Mouse (Mus musculus): ENCODE measurements at regions not wholly inside any gene's neighbourhood (a gene's known extent, or its start where the extent isn't known, plus 50 kb on each side); places are given as distances from the start of the nearest gene placed in this dataset.

- no peak for DNase-seq (ENCODE audit: extremely low spot score in 1 of 2, low spot score in 1 of 2)
These were observed 89.8 kb downstream of the Kif26a start for GRCm38 (mm10) chr12:112235841-112236240.

DNA sequence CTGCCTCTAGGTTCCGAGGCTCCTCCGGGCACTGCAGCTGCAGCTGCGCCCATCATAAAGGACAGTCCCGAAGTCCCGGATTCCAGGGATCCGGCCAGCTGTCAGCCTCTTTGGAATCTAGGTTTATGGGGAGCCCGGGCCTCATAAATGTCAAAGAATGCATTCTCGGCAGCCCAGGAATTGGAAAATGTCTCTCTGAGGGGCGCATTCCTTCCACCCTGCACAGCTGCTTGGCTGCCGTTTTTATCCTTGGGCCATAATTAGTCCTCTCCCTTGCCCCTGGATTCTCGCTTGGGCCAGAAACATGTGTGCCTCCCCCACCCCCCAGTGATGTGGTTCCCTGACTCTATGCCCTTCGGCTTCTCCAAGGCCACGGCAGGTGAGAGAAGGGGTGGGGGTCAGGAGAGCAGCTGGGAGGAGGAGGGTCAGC, 91.1 kb downstream of the Kif26a start:
- DNase-seq (ENCODE audit: extremely low spot score in 1 of 2, low spot score in 1 of 2): no peak

GRCm38 (mm10) chr12:112238834-112239233, 92.8 kb downstream of the Kif26a start:
- DNase-seq (ENCODE audit: extremely low spot score in 1 of 2, low spot score in 1 of 2): no peak

DNA sequence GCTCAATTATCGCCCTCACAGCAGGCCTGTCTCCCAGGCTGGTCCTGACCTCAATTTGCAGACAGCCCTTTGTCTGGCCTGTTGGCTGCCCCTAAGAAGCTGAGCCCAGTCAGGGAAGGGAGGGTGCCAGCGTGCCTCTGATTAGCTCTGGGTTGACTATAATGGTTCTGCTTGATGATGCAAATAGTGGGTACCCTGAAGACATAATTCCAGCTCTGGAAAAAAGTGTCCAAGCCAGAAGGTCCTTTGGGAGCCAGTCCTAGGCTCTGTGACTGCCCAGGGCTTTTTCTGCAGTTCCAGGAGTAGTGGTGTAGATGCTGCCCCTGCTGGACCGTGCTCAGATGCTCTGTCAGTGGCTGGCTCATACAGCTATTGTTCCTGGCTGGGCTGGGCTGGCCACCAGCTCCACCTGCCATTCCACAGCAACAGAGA, 95.7 kb downstream of the Kif26a start:
- no peak for DNase-seq (ENCODE audit: extremely low spot score in 1 of 2, low spot score in 1 of 2)

DNA sequence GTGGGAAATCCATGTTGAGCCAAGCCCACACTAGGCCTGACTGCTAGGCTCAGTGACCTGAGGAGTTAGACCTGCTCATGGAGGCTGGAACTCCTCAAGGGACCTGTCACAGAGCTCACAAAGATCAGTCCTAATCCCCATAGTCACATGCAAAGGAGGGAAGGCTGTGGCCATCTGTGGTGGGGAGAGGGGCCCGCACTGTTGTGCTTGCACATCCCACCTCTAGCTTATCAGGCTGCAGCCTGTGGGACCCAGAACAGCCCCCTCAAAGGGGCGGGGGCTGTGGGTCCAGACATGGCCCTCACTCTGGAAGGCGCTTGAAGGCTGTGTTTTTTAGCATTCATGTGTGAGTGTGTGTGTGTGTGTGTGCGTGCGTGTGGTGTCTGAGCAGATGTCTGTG, 97.2 kb downstream of the Kif26a start:
- DNase-seq (ENCODE audit: extremely low spot score in 1 of 2, low spot score in 1 of 2): no peak

- DNase-seq (ENCODE audit: extremely low spot score in 1 of 2, low spot score in 1 of 2): no peak
These were observed 104.9 kb downstream of the Kif26a start for GRCm38 (mm10) chr12:112250894-112251293.

DNA sequence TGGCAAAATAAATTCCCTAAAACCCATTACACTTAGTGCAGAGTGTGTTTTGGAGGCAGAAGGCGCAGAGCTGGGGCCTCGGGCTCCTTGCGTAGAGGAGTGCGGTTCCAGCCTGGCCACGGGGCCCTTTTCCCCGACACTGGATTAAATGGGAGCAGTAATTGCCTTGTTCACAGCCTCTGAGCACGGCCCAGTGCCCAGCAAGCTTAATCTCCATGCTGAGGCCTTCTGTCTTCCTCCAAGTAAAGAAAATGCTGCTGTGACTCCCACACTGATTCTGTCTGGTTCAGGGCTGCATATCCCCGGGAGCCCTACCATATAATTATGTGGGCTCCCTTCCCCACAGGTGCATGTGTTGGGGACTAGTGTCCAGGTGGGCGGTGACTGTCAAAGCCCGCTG, 107.5 kb downstream of the Kif26a start:
- DNase-seq (ENCODE audit: extremely low spot score in 1 of 2, low spot score in 1 of 2): peak in 1 of 2 experiments; percentile 26

DNA sequence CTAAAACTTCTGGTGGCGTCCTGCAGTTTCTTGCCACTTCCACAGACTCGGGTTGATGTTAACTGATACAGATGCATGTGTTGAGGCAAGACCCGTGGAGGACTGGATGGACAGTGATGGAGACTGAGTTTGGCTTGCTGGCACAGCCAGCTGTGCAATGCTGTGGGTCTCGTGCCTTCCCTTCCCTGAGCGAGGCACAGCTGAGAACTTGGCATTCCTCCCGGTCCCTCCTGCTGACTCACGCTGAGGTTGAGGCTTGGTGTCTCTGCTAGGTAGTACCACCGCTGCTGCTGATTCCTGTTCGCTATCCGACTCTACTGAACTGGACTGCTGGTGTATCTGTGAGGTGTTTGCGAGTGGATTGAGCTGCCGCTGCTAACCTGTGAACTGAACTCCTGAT, 109.2 kb downstream of the Kif26a start:
- DNase-seq (ENCODE audit: extremely low spot score in 1 of 2, low spot score in 1 of 2): no peak

DNA sequence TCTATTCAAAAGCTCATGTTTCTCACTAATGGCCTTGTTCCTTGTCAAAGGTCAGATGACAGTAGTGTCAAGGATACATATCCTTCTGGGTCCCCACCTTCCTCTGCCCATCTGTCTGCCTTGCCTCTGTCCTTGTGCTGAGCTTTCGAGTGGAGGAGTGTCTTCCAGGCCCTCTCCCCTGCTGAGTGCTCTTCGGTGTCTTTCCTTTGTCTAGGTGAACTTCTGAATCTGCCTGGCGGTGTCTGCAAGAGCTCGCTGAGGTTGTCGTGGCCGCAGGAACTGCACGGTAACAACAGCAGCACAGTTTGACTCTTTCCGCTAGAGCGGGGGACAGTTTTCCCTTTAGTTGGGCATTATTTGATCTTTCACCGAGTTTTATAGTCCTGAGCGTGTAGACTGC, 111.7 kb downstream of the Kif26a start:
- no peak for DNase-seq (ENCODE audit: extremely low spot score in 1 of 2, low spot score in 1 of 2)

DNA sequence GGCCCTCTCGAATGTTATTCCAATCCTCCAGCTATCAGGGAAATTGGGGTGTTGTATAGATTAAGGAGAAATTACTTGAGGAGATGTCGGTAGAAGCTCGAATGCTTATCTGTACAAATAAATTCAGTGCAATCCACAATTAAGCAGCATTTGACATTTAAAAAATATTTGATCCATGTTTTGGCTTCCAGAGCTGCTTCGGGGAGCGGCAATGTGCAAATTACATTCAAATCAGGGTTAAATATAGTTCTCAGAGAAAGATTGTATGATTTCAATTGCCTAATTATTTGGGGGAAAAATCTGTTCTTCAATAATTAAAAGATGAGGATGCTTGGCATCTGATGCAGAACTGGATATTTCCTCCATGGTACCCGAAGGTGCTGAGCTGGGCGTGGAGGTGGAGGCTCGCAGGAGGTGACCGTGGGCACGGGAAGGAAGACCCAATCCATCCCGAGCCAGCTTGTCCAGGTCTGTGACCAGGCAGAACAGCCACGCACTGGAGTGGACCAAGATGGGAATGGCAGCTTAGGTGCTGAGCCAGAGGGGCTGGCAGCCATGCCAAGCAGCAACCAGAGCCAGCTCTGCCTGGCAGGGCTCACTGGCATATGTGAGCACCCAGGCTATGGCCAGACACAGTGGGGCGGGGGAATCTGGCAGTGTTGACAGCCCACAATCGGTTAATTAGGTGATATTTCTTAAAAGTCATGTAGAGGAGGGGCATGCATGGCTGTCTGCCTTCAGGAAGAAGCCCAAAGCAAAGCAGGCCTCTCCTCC, 117.5 kb downstream of the Kif26a start:
- peak; percentile 14 to 53 for DNase-seq (ENCODE audit: extremely low spot score in 1 of 2, low spot score in 1 of 2)

- DNase-seq (ENCODE audit: extremely low spot score in 1 of 2, low spot score in 1 of 2): no peak
These were observed 118.2 kb downstream of the Kif26a start for GRCm38 (mm10) chr12:112264201-112264600.

- no peak for DNase-seq (ENCODE audit: extremely low spot score in 1 of 2, low spot score in 1 of 2)
These were observed 119.4 kb downstream of the Kif26a start for GRCm38 (mm10) chr12:112265289-112265969.

DNA sequence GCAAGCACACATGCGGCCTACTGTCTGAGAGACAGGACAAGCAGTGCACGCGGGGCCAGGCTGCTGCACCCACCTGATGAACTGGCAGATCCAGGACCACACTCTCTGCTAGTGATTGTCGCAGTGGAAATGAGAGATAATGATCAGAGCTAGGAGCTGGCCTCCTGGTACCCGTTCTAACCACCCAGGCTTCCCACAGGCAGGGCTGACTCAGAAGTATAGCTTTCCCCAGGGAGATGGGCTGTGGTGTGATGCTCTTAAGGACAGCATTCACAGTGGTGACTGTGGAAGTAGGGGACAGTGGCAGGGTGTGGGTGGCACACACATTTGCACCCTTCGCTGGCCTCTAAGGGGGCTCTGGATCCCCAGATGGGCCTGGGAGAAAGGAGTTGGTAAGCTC, 128.0 kb downstream of the Kif26a start:
- no peak for DNase-seq (ENCODE audit: extremely low spot score in 1 of 2, low spot score in 1 of 2)

DNA sequence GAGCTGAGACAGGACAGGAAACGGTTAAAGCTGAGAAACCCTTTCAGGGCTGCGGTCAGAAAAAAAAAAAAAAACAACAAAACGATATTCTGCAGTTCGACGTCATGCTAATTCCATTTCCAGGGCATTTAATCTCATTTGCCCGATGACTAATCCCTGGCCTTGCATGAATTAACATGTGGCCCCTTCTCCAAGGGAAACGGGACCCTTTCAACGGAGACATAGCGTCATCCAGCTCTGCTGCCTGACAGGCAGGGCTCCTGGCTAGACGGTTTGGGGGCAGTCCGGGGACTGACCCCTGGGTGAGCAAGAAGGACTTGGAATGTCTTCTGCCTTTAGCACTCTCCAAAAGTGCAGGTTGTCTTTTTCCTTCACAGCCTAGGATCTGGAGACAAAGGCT, 128.7 kb downstream of the Kif26a start:
- DNase-seq (ENCODE audit: extremely low spot score in 1 of 2, low spot score in 1 of 2): no peak

GRCm38 (mm10) chr12:112276651-112277050, 130.6 kb downstream of the Kif26a start:
- no peak for DNase-seq (ENCODE audit: extremely low spot score in 1 of 2, low spot score in 1 of 2)

- no peak for DNase-seq (ENCODE audit: extremely low spot score in 1 of 2, low spot score in 1 of 2)
These were observed 131.5 kb downstream of the Kif26a start for GRCm38 (mm10) chr12:112277511-112277910.

DNA sequence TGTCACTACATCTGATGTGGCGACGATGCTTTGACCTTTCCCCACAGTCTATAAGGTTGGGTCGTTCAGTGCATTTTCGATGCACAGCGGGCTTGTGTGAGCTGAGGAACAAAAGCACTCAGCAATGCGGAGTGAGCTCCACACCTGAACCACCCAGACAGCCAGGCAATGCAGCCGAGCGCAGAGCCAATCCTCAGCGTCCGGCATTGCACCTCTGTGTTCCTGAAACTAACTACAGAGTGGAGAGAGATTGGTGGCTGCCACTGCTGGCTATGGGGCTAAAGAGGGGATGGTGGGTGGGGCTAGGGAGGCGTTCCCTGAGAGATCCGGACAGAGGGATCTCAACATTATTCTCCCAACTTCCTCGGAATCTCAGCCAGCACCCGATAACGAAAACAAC, 139.1 kb downstream of the Kif26a start:
- DNase-seq (ENCODE audit: extremely low spot score in 1 of 2, low spot score in 1 of 2): no peak

DNA sequence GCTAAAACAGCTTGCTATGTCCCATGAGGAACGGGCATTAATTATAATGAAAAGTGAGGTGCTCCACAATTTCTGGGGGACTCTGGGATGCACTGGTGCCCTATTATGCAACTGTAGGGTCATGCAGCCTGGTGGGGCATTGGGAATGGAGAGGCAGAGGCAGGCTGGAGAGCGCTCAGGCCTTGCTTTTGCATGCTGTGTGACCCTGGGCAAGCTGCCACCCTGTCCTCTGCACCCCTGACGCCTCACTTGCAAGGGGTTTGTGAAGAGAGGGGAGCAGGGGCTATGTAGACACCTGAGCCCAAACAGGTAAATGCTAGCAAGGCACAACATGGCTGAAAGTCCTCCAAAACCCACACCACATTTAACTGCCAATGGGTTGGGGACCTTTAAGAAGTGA, 142.8 kb downstream of the Kif26a start:
- no peak for DNase-seq (ENCODE audit: extremely low spot score in 1 of 2, low spot score in 1 of 2)

- DNase-seq (ENCODE audit: extremely low spot score in 1 of 2, low spot score in 1 of 2): peak; percentile 50 to 74
These were observed 144.3 kb downstream of the Kif26a start for GRCm38 (mm10) chr12:112290299-112290698.

- DNase-seq (ENCODE audit: extremely low spot score in 1 of 2, low spot score in 1 of 2): no peak
These were observed 145.9 kb downstream of the Kif26a start for GRCm38 (mm10) chr12:112291748-112292561.

DNA sequence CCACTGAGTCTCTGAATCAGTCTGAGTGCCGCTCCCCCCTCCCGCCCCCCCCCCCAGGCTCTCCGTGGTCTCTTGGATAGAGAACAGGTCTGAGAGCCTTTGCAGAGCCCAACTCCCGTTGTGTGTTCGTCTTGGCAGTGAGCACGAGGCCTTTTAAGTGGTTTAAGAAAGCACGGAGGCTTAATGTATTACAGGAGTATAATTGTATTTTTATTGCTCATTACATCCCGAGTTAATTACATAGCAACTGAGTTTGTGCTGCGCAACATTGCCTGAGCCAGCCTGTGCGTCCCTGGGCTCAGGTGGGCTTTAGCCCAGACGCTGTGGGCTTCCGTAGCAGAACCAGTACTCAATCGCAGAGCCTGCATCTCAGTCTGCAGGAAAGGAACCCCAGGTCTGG, 147.1 kb downstream of the Kif26a start:
- DNase-seq (ENCODE audit: extremely low spot score in 1 of 2, low spot score in 1 of 2): no peak

All from frontal cortex, adult 2 months (tissue).